Mouse (Mus musculus) liver, embryonic 14.5 days (tissue): ENCODE results near the gene Vasp.

Experiments
- CTCF ChIP-seq: IDR thresholded peaks from 2 replicates; pipeline ENCODE4 v1.5.1; 2016; ENCODE audit warnings: antibody characterized with exemption, low read depth, control low read depth
- EP300 ChIP-seq: IDR thresholded peaks from 2 replicates; pipeline ENCODE4 v1.6.1; 2016; ENCODE audit warnings: antibody characterized with exemption, low read depth

GRCm38 (mm10) chr7:19272173-19272764 lies 652 bp upstream of the Vasp start:
- no peak for TF ChIP-seq CTCF
- no peak for TF ChIP-seq EP300
